Mouse (Mus musculus): ENCODE data around the gene Il17c. TPM values are rescaled to one million over a fixed set of nuclear protein-coding genes. Genes with fewer than 3 reads are reported as not detected.

Il17c gene
- not detected in 2 replicates for polyA plus RNA-seq (2014; fragmentation: Nextera tagmentation; extraction: Ambion mirVana)

DNA sequence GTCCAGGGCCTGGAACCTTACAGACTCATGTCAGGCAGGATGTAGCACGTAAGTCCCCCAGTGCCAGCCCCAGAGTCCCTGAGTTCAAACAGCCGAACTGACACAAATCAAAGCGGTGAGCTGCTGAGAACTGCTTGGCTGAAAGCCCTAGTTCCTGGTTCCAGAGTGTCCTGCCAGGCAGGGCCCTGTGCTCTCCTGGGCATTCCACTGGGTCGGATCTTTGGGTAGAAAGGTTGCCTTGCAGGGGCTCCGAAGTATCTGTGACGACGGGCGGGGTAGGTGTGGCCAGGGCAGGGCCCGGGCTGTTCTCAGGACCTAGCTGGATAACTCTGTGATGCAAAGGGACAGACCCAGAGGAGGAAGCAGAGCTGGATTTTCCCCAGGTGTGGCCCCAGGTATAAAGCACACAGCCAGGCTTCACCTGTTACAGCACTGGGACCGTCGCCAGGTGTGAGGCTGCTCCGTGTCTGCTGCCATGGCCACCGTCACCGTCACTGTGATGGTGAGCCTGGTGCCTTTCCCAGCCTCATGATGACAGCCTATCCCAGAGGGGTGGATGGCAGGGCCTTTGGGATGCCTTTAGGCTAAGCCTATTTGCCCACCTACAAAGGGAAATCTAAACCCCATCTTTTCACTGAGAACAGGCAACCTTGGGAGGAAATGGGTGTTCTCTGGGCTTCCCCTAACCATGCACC, at the start of gene Il17c:
Il17c (plus strand) TSS at position 645 of the 695 bp plus-strand sequence.
- no peak within 1 kb of the TSS for H3K27ac ChIP-seq (ENCODE audit: low read depth)
- WGBS: 77% methylated on average over 14 of the region's 14 CpGs
- H3K4me3 ChIP-seq (ENCODE audit: low read depth, low read length): no peak within 1 kb of the TSS

DNA sequence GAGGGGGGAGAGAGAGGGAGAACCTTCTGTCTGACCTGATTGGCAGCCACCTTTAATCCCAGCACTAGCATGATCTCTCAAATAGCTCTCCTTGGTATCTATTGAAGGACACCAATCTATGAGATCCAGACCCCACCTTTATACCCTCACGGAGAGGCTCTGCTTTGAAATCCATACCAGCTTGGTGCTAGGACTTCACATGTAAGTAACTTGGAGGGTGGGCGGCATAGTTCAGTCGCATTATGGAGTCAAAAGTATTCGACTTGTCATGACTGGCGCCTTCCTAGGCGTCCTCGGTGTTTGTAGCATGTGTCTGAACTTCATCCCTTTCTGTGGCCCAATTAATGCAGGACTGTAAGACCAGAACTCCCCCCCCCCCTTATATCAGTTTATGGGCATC, 46.5 kb upstream of the Il17c start:
- WGBS: 90% methylated on average over 7 of the region's 7 CpGs
- no peaks in the 10 kb centered on the region for H3K9me3 ChIP-seq (ENCODE audit: control insufficient read depth, low read length)
- peaks cover 11% of the 10 kb centered on the region for H3K4me1 ChIP-seq (replicated peaks; ENCODE audit: control insufficient read depth, insufficient read depth, low read length)
- ATAC-seq (replicated peaks; ENCODE audit: low FRiP score, low TSS enrichment, low read depth) (no peak), DNase-seq (ENCODE audit: low spot score) (no peak)
- no peak overlapping the region for H3K27ac ChIP-seq (ENCODE audit: low read depth)
- H3K4me3 ChIP-seq (ENCODE audit: low read depth, low read length): no peak overlapping the region
- peaks cover 10% of the 10 kb centered on the region for H3K36me3 ChIP-seq (ENCODE audit: control insufficient read depth, insufficient read depth, low read length)
- H3K27me3 ChIP-seq (replicated peaks; ENCODE audit: control insufficient read depth, insufficient read depth, low read length): no peaks in the 10 kb centered on the region
- no peak overlapping the region for H3K9ac ChIP-seq (ENCODE audit: low read length)
- H3K4me2 ChIP-seq (ENCODE audit: low read length): peak overlapping the region; percentile 83; the same call in 1 of the 2 replicates

More for the DNA sequence above, at the start of gene Il17c:
- DNase-seq (ENCODE audit: low spot score) (peak; percentile 59), ATAC-seq (replicated peaks; ENCODE audit: low FRiP score, low TSS enrichment, low read depth) (peak; percentile 53)
- no peaks in the 10 kb centered on the region for H3K4me1 ChIP-seq (replicated peaks; ENCODE audit: control insufficient read depth, insufficient read depth, low read length)
- H3K27me3 ChIP-seq (replicated peaks; ENCODE audit: control insufficient read depth, insufficient read depth, low read length): no peaks in the 10 kb centered on the region
- no peak within 1 kb of the TSS for H3K4me2 ChIP-seq (ENCODE audit: low read length)
- H3K9me3 ChIP-seq (ENCODE audit: control insufficient read depth, low read length): no peaks in the 10 kb centered on the region
- H3K9ac ChIP-seq (ENCODE audit: low read length): no peak within 1 kb of the TSS
- peaks cover 29% of the 10 kb centered on the region for H3K36me3 ChIP-seq (ENCODE audit: control insufficient read depth, insufficient read depth, low read length)

GRCm38 (mm10) chr8:122375751-122376364, 46.0 kb upstream of the Il17c start:
- H3K4me1 ChIP-seq (replicated peaks; ENCODE audit: control insufficient read depth, insufficient read depth, low read length): peaks cover 11% of the 10 kb centered on the region
- 24% methylated on average over 13 of the region's 13 CpGs for WGBS
- peak overlapping the region; percentile 83 for H3K4me2 ChIP-seq (ENCODE audit: low read length)
- no peaks in the 10 kb centered on the region for H3K27me3 ChIP-seq (replicated peaks; ENCODE audit: control insufficient read depth, insufficient read depth, low read length)
- H3K4me3 ChIP-seq (ENCODE audit: low read depth, low read length): peak overlapping the region; percentile 92
- peak overlapping the region; percentile 92 for H3K27ac ChIP-seq (ENCODE audit: low read depth)
- no peak for DNase-seq (ENCODE audit: low spot score)
- H3K36me3 ChIP-seq (ENCODE audit: control insufficient read depth, insufficient read depth, low read length): peaks cover 14% of the 10 kb centered on the region
- no peaks in the 10 kb centered on the region for H3K9me3 ChIP-seq (ENCODE audit: control insufficient read depth, low read length)
- H3K9ac ChIP-seq (ENCODE audit: low read length): peak overlapping the region; percentile 25; the same call in 1 of the 2 replicates
- peak; percentile 30 for ATAC-seq (replicated peaks; ENCODE audit: low FRiP score, low TSS enrichment, low read depth)

GRCm38 (mm10) chr8:122376365-122377231, 45.2 kb upstream of the Il17c start, which contains the start of gene Zc3h18:
Gene Zc3h18, plus strand, starts transcription at chr8:122376609.
- peak; percentile 89 for ATAC-seq (replicated peaks; ENCODE audit: low FRiP score, low TSS enrichment, low read depth)

GRCm38 (mm10) chr8:122383039-122383438, 38.8 kb upstream of the Il17c start:
- no peak overlapping the region for H3K4me3 ChIP-seq (ENCODE audit: low read depth, low read length)
- no peaks in the 10 kb centered on the region for H3K27me3 ChIP-seq (replicated peaks; ENCODE audit: control insufficient read depth, insufficient read depth, low read length)
- peaks cover 69% of the 10 kb centered on the region for H3K36me3 ChIP-seq (ENCODE audit: control insufficient read depth, insufficient read depth, low read length)
- 64% methylated on average over 4 of the region's 4 CpGs for WGBS
- DNase-seq (ENCODE audit: low spot score) (no peak), ATAC-seq (replicated peaks; ENCODE audit: low FRiP score, low TSS enrichment, low read depth) (no peak)
- peaks cover 4% of the 10 kb centered on the region; the same call in 1 of the 2 replicates for H3K4me1 ChIP-seq (replicated peaks; ENCODE audit: control insufficient read depth, insufficient read depth, low read length)
- no peak overlapping the region for H3K9ac ChIP-seq (ENCODE audit: low read length)
- no peaks in the 10 kb centered on the region for H3K9me3 ChIP-seq (ENCODE audit: control insufficient read depth, low read length)
- H3K27ac ChIP-seq (ENCODE audit: low read depth): no peak overlapping the region
- H3K4me2 ChIP-seq (ENCODE audit: low read length): no peak overlapping the region

More at GRCm38 (mm10) chr8:122376365-122377231, 45.2 kb upstream of the Il17c start, which contains the start of gene Zc3h18:
- Histone ChIP-seq H3K4me1 (replicated peaks; ENCODE audit: control insufficient read depth, insufficient read depth, low read length) (peaks cover 11% of the 10 kb centered on the region), H3K4me2 (ENCODE audit: low read length) (peak within 1 kb of the TSS; percentile 83), H3K9me3 (ENCODE audit: control insufficient read depth, low read length) (no peaks in the 10 kb centered on the region), H3K4me3 (ENCODE audit: low read depth, low read length) (peak within 1 kb of the TSS; percentile 92), H3K27ac (ENCODE audit: low read depth) (peak within 1 kb of the TSS; percentile 92), H3K36me3 (ENCODE audit: control insufficient read depth, insufficient read depth, low read length) (peaks cover 18% of the 10 kb centered on the region), H3K9ac (ENCODE audit: low read length) (peak within 1 kb of the TSS; percentile 89), H3K27me3 (replicated peaks; ENCODE audit: control insufficient read depth, insufficient read depth, low read length) (no peaks in the 10 kb centered on the region)
- DNase-seq (ENCODE audit: low spot score): peak; percentile 98
- WGBS: under 1% methylated on average over 95 of the region's 107 CpGs

GRCm38 (mm10) chr8:122389357-122389756, 32.5 kb upstream of the Il17c start:
- no peaks in the 10 kb centered on the region for H3K4me1 ChIP-seq (replicated peaks; ENCODE audit: control insufficient read depth, insufficient read depth, low read length)
- no peak overlapping the region for H3K27ac ChIP-seq (ENCODE audit: low read depth)
- ATAC-seq (replicated peaks; ENCODE audit: low FRiP score, low TSS enrichment, low read depth) (no peak), DNase-seq (ENCODE audit: low spot score) (no peak)
- H3K9ac ChIP-seq (ENCODE audit: low read length): no peak overlapping the region
- H3K4me2 ChIP-seq (ENCODE audit: low read length): no peak overlapping the region
- 0 out of 2 replicates have a peak, but pooled peaks cover 4% of the 10 kb centered on the region for H3K9me3 ChIP-seq (ENCODE audit: control insufficient read depth, low read length)
- H3K27me3 ChIP-seq (replicated peaks; ENCODE audit: control insufficient read depth, insufficient read depth, low read length): no peaks in the 10 kb centered on the region
- no peak overlapping the region for H3K4me3 ChIP-seq (ENCODE audit: low read depth, low read length)
- WGBS: 89% methylated on average over 3 of the region's 3 CpGs
- peaks cover 94% of the 10 kb centered on the region for H3K36me3 ChIP-seq (ENCODE audit: control insufficient read depth, insufficient read depth, low read length)

- Histone ChIP-seq H3K4me1 (replicated peaks; ENCODE audit: control insufficient read depth, insufficient read depth, low read length) (no peaks in the 10 kb centered on the region), H3K4me3 (ENCODE audit: low read depth, low read length) (no peak overlapping the region), H3K9ac (ENCODE audit: low read length) (no peak overlapping the region), H3K27ac (ENCODE audit: low read depth) (no peak overlapping the region), H3K36me3 (ENCODE audit: control insufficient read depth, insufficient read depth, low read length) (peaks cover 92% of the 10 kb centered on the region), H3K27me3 (replicated peaks; ENCODE audit: control insufficient read depth, insufficient read depth, low read length) (no peaks in the 10 kb centered on the region), H3K9me3 (ENCODE audit: control insufficient read depth, low read length) (0 out of 2 replicates have a peak, but pooled peaks cover 4% of the 10 kb centered on the region), H3K4me2 (ENCODE audit: low read length) (no peak overlapping the region)
- DNase-seq (ENCODE audit: low spot score) (no peak), ATAC-seq (replicated peaks; ENCODE audit: low FRiP score, low TSS enrichment, low read depth) (no peak)
- 75% methylated on average over 3 of the region's 3 CpGs for WGBS
Measured at GRCm38 (mm10) chr8:122390758-122391157, 31.1 kb upstream of the Il17c start.

- Histone ChIP-seq H3K4me1 (replicated peaks; ENCODE audit: control insufficient read depth, insufficient read depth, low read length) (no peaks in the 10 kb centered on the region), H3K27ac (ENCODE audit: low read depth) (no peak overlapping the region), H3K27me3 (replicated peaks; ENCODE audit: control insufficient read depth, insufficient read depth, low read length) (no peaks in the 10 kb centered on the region), H3K4me3 (ENCODE audit: low read depth, low read length) (no peak overlapping the region), H3K9ac (ENCODE audit: low read length) (no peak overlapping the region), H3K9me3 (ENCODE audit: control insufficient read depth, low read length) (0 out of 2 replicates have a peak, but pooled peaks cover 4% of the 10 kb centered on the region), H3K36me3 (ENCODE audit: control insufficient read depth, insufficient read depth, low read length) (peaks cover 87% of the 10 kb centered on the region), H3K4me2 (ENCODE audit: low read length) (no peak overlapping the region)
- no peak for DNase-seq (ENCODE audit: low spot score)
- ATAC-seq (replicated peaks; ENCODE audit: low FRiP score, low TSS enrichment, low read depth): no peak
Measured at GRCm38 (mm10) chr8:122393717-122394116, 28.1 kb upstream of the Il17c start.

Measured in intestine, embryonic 14.5 days (tissue).